In the genomic region with DNA sequence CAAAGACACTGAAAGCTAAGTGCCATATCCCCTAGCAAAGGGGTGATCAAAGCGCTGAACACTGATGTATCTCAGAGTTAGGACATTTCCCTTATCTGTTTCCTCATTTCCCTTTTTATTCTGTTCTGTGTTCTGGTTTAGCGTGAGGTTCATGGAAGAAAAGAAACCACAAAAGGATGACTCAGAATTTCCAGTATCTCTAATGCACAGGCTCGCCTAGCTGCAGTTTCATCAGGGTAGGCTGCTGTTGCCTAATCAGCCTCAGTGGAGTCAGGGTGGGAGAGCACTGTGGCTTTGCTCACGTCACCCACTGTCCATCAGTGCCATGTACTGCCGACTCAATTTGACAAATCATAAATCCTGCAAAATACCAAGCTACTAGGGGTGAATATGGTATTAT, we compare ENCODE assay signal across 9 mouse cellular contexts.
DNase-seq lines count a peak whose midpoint lies in the region; ATAC-seq and TF ChIP-seq lines count a peak whose summit lies in the region.
"Had no signal": no experiment of that assay in that cellular context is flagged by ENCODE, and none has a peak within 500 bp of the region (broad histone marks: within the 10 kb centered on the region; RNA-seq: fewer than 3 reads in every experiment).

No protein-coding gene starts in this region.

- no peaks in the 10 kb centered on the region for H3K36me3 ChIP-seq in heart, postnatal 0 days (replicated peaks; ENCODE audit: control insufficient read depth, insufficient read depth, low read length)
- no peaks in the 10 kb centered on the region for H3K36me3 ChIP-seq in macrophage (ENCODE audit: inconsistent target)

- no peaks in the 10 kb centered on the region for H3K4me1 ChIP-seq in heart, postnatal 0 days (ENCODE audit: control insufficient read depth, insufficient read depth)

- ATAC-seq in heart, postnatal 0 days (ENCODE audit: insufficient read depth, low read depth), result no peak

- no peak overlapping the region for H3K27ac ChIP-seq in heart, postnatal 0 days (ENCODE audit: low read depth)
- H3K27ac ChIP-seq in macrophage, result peak overlapping the region; percentile 51

- H3K79me2 ChIP-seq in macrophage (ENCODE audit: inconsistent target), result no peaks in the 10 kb centered on the region

- no peak overlapping the region for H3K4me2 ChIP-seq in heart, postnatal 0 days (ENCODE audit: low read depth, low read length)

- no peak for TF ChIP-seq CTCF in heart, postnatal 0 days (IDR thresholded peaks at IDR 0.05; ENCODE audit: low read depth)

- DNase-seq in heart, adult 18-20 months, result peak; percentile 57 to 75
- no peak for DNase-seq in heart, postnatal 4 days
- DNase-seq in Muller cell, postnatal 12 days (ENCODE audit: inconsistent ontology term), result peak; percentile 82
- peak; percentile 16 for DNase-seq in heart, postnatal 0 days (ENCODE audit: low spot score)
- no peak for DNase-seq in right cerebral cortex, postnatal 14 days
- DNase-seq in kidney, postnatal 10 days, result no peak
- no peak for DNase-seq in cerebellum, postnatal 14 days

- H3K27me3 ChIP-seq in heart, postnatal 0 days (ENCODE audit: control insufficient read depth, insufficient read depth, low read length), result no peaks in the 10 kb centered on the region

- 44% methylated on average over 5 of the region's 5 CpGs for WGBS in heart, postnatal 0 days
- WGBS in macrophage (ENCODE audit: missing documents), result 0% methylated on average over 5 of the region's 5 CpGs

- H3K9ac ChIP-seq in heart, postnatal 0 days (replicated peaks; ENCODE audit: low read depth, low read length), result no peak overlapping the region

- no peak for TF ChIP-seq EP300 in heart, postnatal 0 days (IDR thresholded peaks at IDR 0.05; ENCODE audit: low read depth)

- no peaks in the 10 kb centered on the region for H3K9me3 ChIP-seq in heart, postnatal 0 days (replicated peaks; ENCODE audit: control insufficient read depth, low read length)

- H3K4me3 ChIP-seq in heart, postnatal 0 days (ENCODE audit: low read depth, low read length), result no peak overlapping the region
- no peak overlapping the region for H3K4me3 ChIP-seq in macrophage (ENCODE audit: inconsistent target)
- H3K4me3 ChIP-seq: erythroblast, embryonic 14.5 days had no signal

Comparison
In these comparisons a context has a peak if more than half of its experiments do, and no peak if none do; other contexts are left out.
1. DNase-seq: peak in heart, adult 18-20 months (2 of 2), Muller cell, postnatal 12 days (single experiment) and heart, postnatal 0 days (single experiment); none in heart, postnatal 4 days (single experiment), right cerebral cortex, postnatal 14 days (single experiment), kidney, postnatal 10 days (single experiment) and cerebellum, postnatal 14 days (0 of 2).